Mouse (Mus musculus) midbrain, embryonic 10.5 days (tissue): ENCODE results near the gene Sec14l3. TPM values are rescaled to one million over a fixed set of nuclear protein-coding genes. Genes with fewer than 3 reads are reported as not detected.
"Not testable (repeated sequence)": the region's sequence is repeated elsewhere in the genome, so short reads cannot be mapped to it uniquely, and the experiment has no call there.

Source experiments
- DNase-seq: peaks from one replicate; pipeline ENCODE4 v3.0.0-alpha.2; 2017; ENCODE audit warnings: low spot score
- H3K27ac ChIP-seq: fragments of 300-500 bp; sonication (generic); replicated peaks from 2 replicates; pipeline ENCODE4 v1.5.1; 2016; ENCODE audit warnings: mild to moderate bottlenecking
- H3K27me3 ChIP-seq: fragments of 300-500 bp; sonication (generic); 2 replicates; pipeline ENCODE4 v1.6.1; 2016; ENCODE audit warnings: low read depth, mild to moderate bottlenecking; ENCODE audit not compliant: poor library complexity, severe bottlenecking
- H3K36me3 ChIP-seq: fragments of 300-500 bp; sonication (generic); 2 replicates; pipeline ENCODE4 v1.6.1; 2016; ENCODE audit warnings: mild to moderate bottlenecking, moderate library complexity
- H3K4me1 ChIP-seq: fragments of 300-500 bp; sonication (generic); 2 replicates; pipeline ENCODE4 v1.6.1; 2016
- H3K4me3 ChIP-seq: fragments of 300-500 bp; sonication (generic); 2 replicates; pipeline ENCODE4 v1.5.1; 2016; ENCODE audit warnings: mild to moderate bottlenecking, moderate library complexity
- H3K9me3 ChIP-seq: fragments of 300-500 bp; sonication (generic); replicated peaks from 2 replicates; pipeline ENCODE4 v1.6.1; 2016; ENCODE audit warnings: mild to moderate bottlenecking
- whole genome bisulfite sequencing: fragments of 180-500 bp; shearing (Covaris S2); methylation state at CpG from one replicate; pipeline ENCODE4 v1.1.7; 2016; 5-methylcytosine and 5-hydroxymethylcytosine counted together
- polyA plus RNA-seq: library from polyadenylated mRNA; unstranded; fragments of >200 nt; fragmentation: Nextera tagmentation; extraction: Ambion mirVana; gene quantifications from 2 replicates; pipeline ENCODE4 v1.2.1, GENCODE M21; 2016

Sec14l3 gene
- polyA plus RNA-seq, 1 experiment from 2014 or later: not detected

DNA sequence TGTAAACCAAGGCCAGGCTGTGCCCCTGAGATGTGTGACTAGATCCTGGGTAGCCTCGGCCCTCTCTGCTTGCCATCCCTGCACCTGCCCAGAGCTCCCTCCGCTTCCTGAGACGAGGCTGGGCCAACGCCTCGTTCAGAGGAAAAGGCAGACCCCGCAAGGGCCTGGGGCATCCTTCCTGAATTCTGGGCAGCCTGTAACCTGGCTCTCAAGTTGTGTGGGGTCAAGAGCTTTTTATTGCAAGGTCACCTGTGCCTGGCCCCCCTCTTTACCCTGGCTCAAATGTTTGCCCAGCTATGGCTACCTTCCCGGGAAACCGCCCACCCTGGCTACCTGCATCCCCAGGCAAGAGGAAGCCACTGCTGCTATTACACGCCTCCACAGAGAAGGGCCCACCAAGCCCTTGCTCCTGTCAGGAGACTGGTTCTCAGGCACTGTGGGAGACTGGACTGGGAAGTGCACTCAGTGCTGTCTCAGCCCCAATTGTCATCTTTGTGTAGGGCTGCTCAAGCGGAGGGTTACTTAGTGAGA, 32.5 kb downstream of the Sec14l3 start:
- Histone ChIP-seq H3K4me3 (peak overlapping the region; percentile 69), H3K27me3 (no peaks in the 10 kb centered on the region), H3K4me1 (peaks cover 40% of the 10 kb centered on the region), H3K36me3 (peaks cover 9% of the 10 kb centered on the region), H3K27ac (peak overlapping the region; percentile 92), H3K9me3 (no peaks in the 10 kb centered on the region)
- WGBS: 29% methylated on average over 10 of the region's 10 CpGs
- DNase-seq: no peak

DNA sequence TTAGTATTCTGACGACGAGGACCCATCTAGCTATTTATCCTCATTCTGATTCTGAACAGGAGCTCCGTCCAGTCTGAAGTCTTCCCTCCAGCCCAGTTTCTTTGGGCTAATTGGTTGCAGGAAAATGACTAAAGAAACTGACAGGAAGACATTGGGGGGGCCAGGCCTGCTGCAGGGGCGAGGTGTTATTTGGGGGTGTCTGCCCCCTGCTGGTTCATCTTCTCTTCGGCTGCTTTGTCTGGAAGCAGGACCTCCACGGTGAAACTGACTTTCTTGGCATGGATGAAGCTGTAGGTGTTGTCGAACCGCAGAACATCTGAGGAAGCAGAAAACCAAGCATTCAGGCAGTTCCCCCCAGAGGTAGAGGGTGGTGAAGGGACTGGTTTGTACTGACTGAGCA, 33.5 kb downstream of the Sec14l3 start:
- peaks cover 40% of the 10 kb centered on the region for H3K4me1 ChIP-seq
- H3K9me3 ChIP-seq: no peaks in the 10 kb centered on the region
- H3K36me3 ChIP-seq: peaks cover 2% of the 10 kb centered on the region; the same call in 1 of the 2 replicates
- no peak overlapping the region for H3K27ac ChIP-seq
- DNase-seq: no peak
- WGBS: 78% methylated on average over 8 of the region's 8 CpGs
- H3K27me3 ChIP-seq: no peaks in the 10 kb centered on the region
- H3K4me3 ChIP-seq: no peak overlapping the region

DNA sequence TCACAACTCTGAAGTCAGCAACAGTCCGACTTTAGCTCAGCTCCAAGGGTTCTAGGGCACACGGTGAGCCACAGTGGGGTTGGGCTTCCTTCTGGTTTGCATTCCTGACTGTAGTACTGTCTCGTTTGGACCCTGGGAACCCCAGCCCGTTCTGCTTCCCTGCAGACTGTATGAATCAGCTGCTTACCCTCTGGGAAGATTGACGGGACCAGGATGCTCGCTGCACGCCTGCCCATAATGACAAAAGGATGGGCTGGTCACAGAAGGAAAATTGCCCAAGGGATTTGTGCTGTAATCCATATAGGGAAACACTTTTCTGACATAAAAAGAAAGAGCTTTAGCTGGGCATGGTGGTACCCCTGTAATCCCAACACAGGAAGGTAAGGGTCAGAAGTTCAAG, 34.2 kb downstream of the Sec14l3 start:
- no peak for DNase-seq
- H3K9me3 ChIP-seq: no peaks in the 10 kb centered on the region
- 82% methylated on average over 7 of the region's 7 CpGs for WGBS

DNA sequence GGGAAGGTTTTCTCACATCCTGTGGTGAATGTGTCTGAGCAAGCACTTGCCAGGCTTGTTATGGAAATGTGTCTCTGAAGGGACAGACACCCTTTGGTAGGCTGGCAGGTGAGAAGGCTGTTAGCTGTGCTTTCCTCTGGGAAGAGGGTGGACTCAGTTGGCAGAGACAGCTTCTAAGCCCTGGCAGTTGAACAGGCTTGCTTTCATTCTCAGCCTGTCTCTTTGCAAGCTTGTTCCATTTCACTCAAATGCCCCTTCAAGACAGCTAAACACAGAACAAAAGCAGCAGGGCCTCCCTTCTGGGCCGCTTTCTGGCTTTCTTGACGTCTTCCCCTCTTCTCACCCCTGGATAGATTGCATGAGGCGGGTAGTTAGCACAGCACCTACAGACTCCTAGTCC, 34.8 kb downstream of the Sec14l3 start:
- no peaks in the 10 kb centered on the region for H3K36me3 ChIP-seq
- WGBS: 74% methylated on average over 3 of the region's 3 CpGs
- no peak overlapping the region for H3K27ac ChIP-seq
- no peaks in the 10 kb centered on the region for H3K27me3 ChIP-seq
- no peak for DNase-seq
- no peak overlapping the region for H3K4me3 ChIP-seq
- H3K9me3 ChIP-seq: no peaks in the 10 kb centered on the region
- H3K4me1 ChIP-seq: peaks cover 31% of the 10 kb centered on the region

More for the DNA sequence above, 34.2 kb downstream of the Sec14l3 start:
- Histone ChIP-seq H3K36me3 (no peaks in the 10 kb centered on the region), H3K4me3 (no peak overlapping the region), H3K4me1 (peaks cover 37% of the 10 kb centered on the region), H3K27me3 (no peaks in the 10 kb centered on the region), H3K27ac (no peak overlapping the region)

DNA sequence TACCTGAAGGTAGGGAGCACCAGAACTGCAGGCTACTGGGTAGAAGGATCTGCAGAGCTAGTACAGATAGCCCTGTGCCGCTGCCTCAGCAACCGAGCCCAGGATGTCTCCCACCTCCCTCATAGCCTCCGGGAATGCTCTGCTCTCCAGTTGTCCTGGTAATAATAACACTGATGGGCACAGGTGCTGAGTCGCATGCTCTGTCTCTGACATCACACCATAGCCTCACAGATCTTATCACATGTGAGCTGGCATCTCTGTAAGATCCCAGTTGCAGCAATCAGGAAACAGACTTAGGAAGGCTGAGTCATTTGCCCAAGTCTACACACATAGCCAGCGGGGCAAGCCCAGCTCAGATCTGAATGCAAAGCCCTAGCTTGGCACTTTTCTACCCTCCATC, 37.2 kb downstream of the Sec14l3 start:
- H3K27ac ChIP-seq: no peak overlapping the region
- WGBS: 89% methylated on average over 5 of the region's 5 CpGs
- H3K36me3 ChIP-seq: no peaks in the 10 kb centered on the region
- no peaks in the 10 kb centered on the region for H3K9me3 ChIP-seq
- H3K27me3 ChIP-seq: no peaks in the 10 kb centered on the region
- H3K4me1 ChIP-seq: peaks cover 12% of the 10 kb centered on the region
- no peak for DNase-seq
- H3K4me3 ChIP-seq: no peak overlapping the region

DNA sequence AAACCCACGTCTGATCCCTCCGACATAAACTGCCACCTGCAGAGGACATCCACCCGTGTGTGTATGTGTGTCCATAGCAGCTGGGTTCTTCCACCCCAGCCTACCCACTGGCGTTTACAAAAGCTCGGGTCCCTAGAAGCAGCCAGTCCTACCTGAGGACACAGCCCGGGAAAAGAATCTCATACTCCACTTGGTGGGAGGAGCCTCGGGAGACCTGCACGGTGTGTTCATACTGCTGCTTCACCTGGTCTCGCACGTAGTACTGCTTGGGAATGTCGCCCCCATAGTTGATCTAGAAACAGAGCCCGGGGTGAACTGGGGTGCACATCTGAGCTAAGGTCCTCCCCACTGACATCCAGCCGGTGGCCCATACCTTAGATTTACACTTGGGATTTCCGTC, 38.9 kb downstream of the Sec14l3 start:
- Histone ChIP-seq H3K36me3 (no peaks in the 10 kb centered on the region), H3K27ac (no peak overlapping the region), H3K4me1 (no peaks in the 10 kb centered on the region), H3K4me3 (no peak overlapping the region), H3K9me3 (no peaks in the 10 kb centered on the region), H3K27me3 (no peaks in the 10 kb centered on the region)
- DNase-seq: no peak
- 79% methylated on average over 14 of the region's 14 CpGs for WGBS

DNA sequence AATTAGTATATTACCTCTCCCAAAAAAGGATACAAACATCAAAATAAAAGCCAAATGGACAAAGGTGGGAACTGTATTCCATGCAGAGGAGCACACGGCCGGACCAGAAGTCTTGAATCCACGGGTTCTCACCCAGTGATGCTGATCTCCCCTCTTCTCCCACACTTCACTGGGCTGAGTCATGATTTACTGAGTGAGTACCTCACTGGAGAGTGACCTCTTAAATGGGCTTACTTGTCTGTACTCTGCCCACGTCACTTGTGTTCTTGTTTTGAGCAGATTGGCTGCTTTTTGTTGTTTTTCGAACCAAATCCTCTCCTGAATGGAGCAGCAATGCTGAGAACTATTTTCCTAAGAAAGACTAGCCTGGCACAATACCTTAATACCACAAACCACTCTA, 40.3 kb downstream of the Sec14l3 start:
- H3K27me3 ChIP-seq: no peaks in the 10 kb centered on the region
- 90% methylated on average over 5 of the region's 5 CpGs for WGBS
- DNase-seq: no peak

DNA sequence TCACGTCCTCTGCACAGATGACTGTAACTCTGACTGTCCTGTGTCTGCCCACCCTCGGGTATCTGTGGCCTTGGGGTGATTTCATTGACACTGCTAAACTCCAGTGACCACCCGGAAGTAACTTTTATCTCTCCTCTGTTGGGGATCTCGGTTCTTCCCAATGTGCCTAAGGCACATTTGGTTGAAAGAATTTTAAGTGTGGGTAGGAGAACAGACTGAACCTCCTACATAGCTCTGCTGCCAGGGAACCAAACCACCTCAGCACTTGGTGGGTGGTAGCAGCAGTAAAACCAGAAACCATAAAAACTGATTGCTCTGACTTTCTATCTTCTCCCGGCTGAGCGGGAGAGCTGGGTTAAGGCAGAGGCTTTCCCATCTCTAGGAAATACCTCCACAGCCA, 40.8 kb downstream of the Sec14l3 start:
- DNase-seq: no peak
- Histone ChIP-seq H3K9me3 (no peaks in the 10 kb centered on the region), H3K27ac (no peak overlapping the region), H3K36me3 (no peaks in the 10 kb centered on the region), H3K27me3 (no peaks in the 10 kb centered on the region), H3K4me1 (no peaks in the 10 kb centered on the region), H3K4me3 (no peak overlapping the region)
- WGBS: 84% methylated on average over 6 of the region's 6 CpGs

More for the DNA sequence above, 40.3 kb downstream of the Sec14l3 start:
- no peak overlapping the region for H3K27ac ChIP-seq
- H3K4me3 ChIP-seq: no peak overlapping the region
- no peaks in the 10 kb centered on the region for H3K36me3 ChIP-seq
- H3K4me1 ChIP-seq: no peaks in the 10 kb centered on the region
- H3K9me3 ChIP-seq: no peaks in the 10 kb centered on the region

DNA sequence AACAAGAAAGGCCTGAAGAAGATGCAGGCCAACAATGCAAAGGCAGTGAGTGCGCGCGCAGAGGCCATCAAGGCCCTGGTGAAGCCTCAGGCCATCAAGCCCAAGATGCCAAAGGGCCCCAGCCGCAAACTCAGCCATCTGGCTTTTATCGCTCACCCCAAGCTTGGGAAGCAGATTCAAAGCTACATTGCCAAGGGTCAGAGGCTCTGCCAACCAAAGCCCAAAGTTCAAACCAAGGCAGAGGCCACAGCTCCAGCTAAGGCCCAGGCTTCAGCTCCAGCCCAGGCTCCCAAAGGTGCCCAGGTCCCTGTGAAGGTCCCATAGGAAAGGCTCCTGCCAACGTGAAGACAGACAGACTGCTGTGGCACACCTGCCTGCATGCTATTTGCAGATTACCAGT, 43.3 kb downstream of the Sec14l3 start:
- DNase-seq, H3K27ac ChIP-seq, H3K4me1 ChIP-seq, H3K4me3 ChIP-seq, H3K27me3 ChIP-seq, H3K36me3 ChIP-seq, H3K9me3 ChIP-seq: not testable (repeated sequence)
- 91% methylated on average over 6 of the region's 6 CpGs for WGBS

DNA sequence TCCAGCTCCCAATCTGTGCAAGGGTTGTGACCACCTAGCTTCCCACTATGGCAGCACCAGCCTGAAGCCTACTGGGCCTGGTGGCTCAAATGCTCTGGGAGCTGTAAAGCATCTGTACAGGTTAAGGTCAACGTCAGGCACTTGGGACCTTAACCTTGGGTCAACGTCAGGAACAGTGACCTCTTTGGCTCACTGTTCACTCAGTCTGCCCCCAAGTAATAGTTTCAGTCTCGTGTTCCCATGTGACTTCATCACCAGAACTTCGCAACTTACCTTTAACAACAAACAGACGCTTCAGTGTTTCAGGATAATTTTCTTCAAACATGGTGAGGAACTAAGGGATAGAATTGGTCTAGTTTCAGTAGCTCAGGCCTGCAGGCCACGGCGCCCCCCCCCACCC, 44.0 kb downstream of the Sec14l3 start:
- no peaks in the 10 kb centered on the region for H3K36me3 ChIP-seq
- no peak for DNase-seq
- no peaks in the 10 kb centered on the region for H3K27me3 ChIP-seq
- no peak overlapping the region for H3K4me3 ChIP-seq
- 87% methylated on average over 7 of the region's 7 CpGs for WGBS
- H3K9me3 ChIP-seq: no peaks in the 10 kb centered on the region
- no peaks in the 10 kb centered on the region for H3K4me1 ChIP-seq
- no peak overlapping the region for H3K27ac ChIP-seq

DNA sequence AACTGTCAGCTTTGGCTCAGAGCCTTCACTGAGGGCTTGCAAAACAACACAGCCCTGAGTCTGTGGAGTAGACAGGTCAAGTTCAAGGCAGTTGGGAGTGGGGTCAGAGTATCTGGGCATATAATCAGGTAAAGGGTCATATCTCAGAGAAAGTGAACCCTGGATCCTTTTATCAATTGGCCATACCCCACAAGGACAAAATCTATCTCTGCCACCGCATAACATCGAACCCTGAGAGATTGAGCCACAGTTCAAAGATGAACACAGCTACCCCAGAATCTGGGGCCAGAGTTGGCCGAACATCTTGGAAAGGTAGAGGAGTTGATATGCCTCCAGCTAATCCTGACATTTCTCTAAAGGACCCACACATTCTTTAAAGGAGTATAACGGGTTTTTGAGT, 47.4 kb downstream of the Sec14l3 start:
- H3K9me3 ChIP-seq: no peaks in the 10 kb centered on the region
- H3K27ac ChIP-seq: no peak overlapping the region
- 90% methylated on average over 4 of the region's 4 CpGs for WGBS
- DNase-seq: no peak
- H3K36me3 ChIP-seq: no peaks in the 10 kb centered on the region
- peaks cover 14% of the 10 kb centered on the region for H3K27me3 ChIP-seq
- no peaks in the 10 kb centered on the region for H3K4me1 ChIP-seq
- H3K4me3 ChIP-seq: no peak overlapping the region

DNA sequence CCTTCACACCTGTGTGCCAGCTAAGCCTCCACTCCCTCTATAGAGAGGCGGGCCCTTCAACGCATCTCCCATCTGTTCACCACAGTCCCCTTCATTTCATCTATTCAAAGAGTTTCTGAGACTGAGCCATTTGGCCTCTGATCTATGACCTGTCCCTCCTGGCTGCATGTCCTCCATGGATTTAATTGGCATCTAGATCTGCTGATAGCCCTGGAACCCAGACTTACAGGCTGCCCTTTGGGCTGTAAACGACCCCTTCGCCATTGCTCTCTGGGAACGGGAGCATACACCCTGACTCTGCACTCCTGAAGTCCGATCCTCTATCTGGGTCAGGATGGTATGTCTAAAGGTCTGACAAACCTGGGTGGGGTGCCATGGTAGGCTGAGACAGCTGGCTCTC, 48.2 kb downstream of the Sec14l3 start:
- peaks cover 23% of the 10 kb centered on the region for H3K27me3 ChIP-seq
- no peak overlapping the region for H3K27ac ChIP-seq
- no peaks in the 10 kb centered on the region for H3K9me3 ChIP-seq
- DNase-seq: no peak
- no peaks in the 10 kb centered on the region for H3K36me3 ChIP-seq
- no peak overlapping the region for H3K4me3 ChIP-seq
- 87% methylated on average over 6 of the region's 6 CpGs for WGBS
- H3K4me1 ChIP-seq: peaks cover 8% of the 10 kb centered on the region

DNA sequence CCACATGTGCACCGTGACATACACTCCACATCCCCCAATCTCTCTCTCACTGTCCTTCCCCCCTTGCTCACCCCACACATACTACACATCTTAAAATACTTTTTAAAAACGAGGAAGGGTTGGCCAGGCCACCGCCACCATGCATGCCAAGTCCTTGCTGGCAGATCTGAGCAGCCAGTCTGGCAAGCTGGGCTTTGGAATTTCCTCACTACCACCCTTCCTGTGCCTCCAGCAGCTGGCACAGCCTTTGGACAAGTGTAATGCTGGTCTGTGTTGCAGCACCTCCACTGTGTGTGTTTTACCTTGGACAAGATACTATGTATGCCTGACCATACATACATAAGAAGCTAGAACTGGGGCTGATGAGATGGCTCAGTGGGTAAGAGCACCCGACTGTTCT, 48.9 kb downstream of the Sec14l3 start:
- Histone ChIP-seq H3K4me3 (no peak overlapping the region), H3K27me3 (peaks cover 29% of the 10 kb centered on the region), H3K9me3 (no peaks in the 10 kb centered on the region), H3K4me1 (peaks cover 14% of the 10 kb centered on the region), H3K36me3 (no peaks in the 10 kb centered on the region), H3K27ac (no peak overlapping the region)
- DNase-seq: no peak
- 89% methylated on average over 4 of the region's 4 CpGs for WGBS

DNA sequence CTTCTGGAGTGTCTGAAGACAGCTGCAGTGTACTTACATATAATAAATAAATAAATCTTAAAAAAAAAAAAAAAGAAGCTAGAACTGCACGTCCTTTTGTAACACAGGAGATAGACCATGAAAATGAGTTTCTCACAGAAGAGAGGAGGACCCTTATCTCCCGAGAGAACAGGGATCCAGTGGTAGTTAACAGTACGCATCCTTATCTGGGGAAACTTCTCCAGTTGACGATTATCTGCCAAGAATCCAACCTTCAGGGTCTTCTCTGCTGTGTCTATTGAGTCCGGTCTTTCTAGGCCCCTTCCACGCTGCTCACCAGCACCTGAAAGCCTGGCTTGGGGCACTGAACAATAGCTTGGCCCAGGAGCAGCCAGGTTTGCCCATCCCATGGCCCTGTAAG, 49.3 kb downstream of the Sec14l3 start:
- WGBS: 84% methylated on average over 6 of the region's 6 CpGs
- H3K9me3 ChIP-seq: no peaks in the 10 kb centered on the region
- no peak for DNase-seq
- peaks cover 33% of the 10 kb centered on the region for H3K27me3 ChIP-seq
- no peak overlapping the region for H3K4me3 ChIP-seq
- peaks cover 19% of the 10 kb centered on the region for H3K4me1 ChIP-seq
- H3K27ac ChIP-seq: no peak overlapping the region
- no peaks in the 10 kb centered on the region for H3K36me3 ChIP-seq
